Mouse (Mus musculus) E14TG2a.4 (cell line): ENCODE results near the gene Asb2.

Source experiments
- H3K27me3 ChIP-seq: 2 replicates; pipeline ENCODE4 v1.6.1; 2014; ENCODE audit warnings: low read length, control low read depth; ENCODE audit not compliant: insufficient read depth
- H3K36me3 ChIP-seq: 2 replicates; pipeline ENCODE4 v1.6.1; 2014; ENCODE audit warnings: low read length, control low read depth; ENCODE audit not compliant: insufficient read depth
- H3K4me1 ChIP-seq: replicated peaks from 2 replicates; pipeline ENCODE4 v1.6.1; 2014; ENCODE audit warnings: low read depth, low read length, control low read depth
- H3K4me3 ChIP-seq: replicated peaks from 2 replicates; pipeline ENCODE4 v1.5.1; 2014; ENCODE audit warnings: mild to moderate bottlenecking, low read length
- H3K9me3 ChIP-seq: 2 replicates; pipeline ENCODE4 v1.6.1; 2014; ENCODE audit warnings: low read length, control low read depth
- CTCF ChIP-seq: conservative IDR thresholded peaks from 2 replicates; pipeline ENCODE4 v1.5.1; 2014; ENCODE audit warnings: low read length
- NANOG ChIP-seq: IDR thresholded peaks from 2 replicates; pipeline ENCODE4 v1.6.1; 2014; ENCODE audit warnings: borderline replicate concordance, low read length, mixed read lengths
- POU5F1 ChIP-seq: IDR thresholded peaks from 2 replicates; pipeline ENCODE4 v1.6.1; 2014; ENCODE audit warnings: low read length, borderline replicate concordance

The Asb2 gene

DNA sequence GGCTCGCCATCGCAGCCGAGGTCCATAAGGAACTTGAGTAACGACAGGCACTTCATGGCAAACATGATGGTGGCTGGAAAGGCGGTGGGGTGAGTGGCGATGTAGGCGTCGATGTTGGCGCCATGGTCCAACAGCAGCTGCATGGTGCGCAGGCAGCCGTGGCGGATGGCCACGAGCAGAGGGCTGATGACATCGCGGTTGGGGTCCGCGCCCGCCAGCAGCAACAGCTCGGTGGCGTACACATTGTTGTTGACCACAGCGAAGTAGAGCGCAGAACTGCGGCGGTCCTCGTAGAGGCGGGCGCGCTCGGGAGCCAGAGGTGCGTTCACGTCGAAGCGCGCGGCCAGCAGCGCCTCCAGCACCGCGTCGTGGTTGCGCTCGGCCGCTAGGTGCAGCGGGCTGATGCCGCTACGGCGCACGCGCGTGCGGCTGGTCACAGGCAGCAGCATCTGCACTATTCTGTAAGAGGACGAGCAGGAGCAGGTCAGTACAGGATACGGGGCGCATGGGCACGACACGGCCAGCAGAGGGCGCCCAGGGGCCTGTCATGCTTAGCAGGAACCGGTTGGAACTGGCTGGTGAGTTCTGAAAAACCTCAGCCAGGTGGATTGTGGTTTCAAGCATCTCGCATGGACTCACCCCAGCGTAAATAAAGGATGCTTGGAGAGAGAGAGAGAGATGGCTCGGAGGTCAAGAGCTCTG is 30.5 kb downstream of the Asb2 start:
- Histone ChIP-seq H3K4me3 (peak overlapping the region; percentile 73), H3K27me3 (peaks cover 71% of the 10 kb centered on the region), H3K9me3 (no peaks in the 10 kb centered on the region), H3K36me3 (no peaks in the 10 kb centered on the region), H3K4me1 (peaks cover 43% of the 10 kb centered on the region)
- no peak for TF ChIP-seq POU5F1
- peak; percentile 68 for TF ChIP-seq CTCF

- peaks cover 35% of the 10 kb centered on the region for H3K4me1 ChIP-seq
- peaks cover 4% of the 10 kb centered on the region; the same call in 1 of the 2 replicates for H3K9me3 ChIP-seq
- H3K27me3 ChIP-seq: peaks cover 73% of the 10 kb centered on the region
- TF ChIP-seq POU5F1: no peak
- TF ChIP-seq CTCF: peak; percentile 48
- H3K36me3 ChIP-seq: no peaks in the 10 kb centered on the region
- H3K4me3 ChIP-seq: no peak overlapping the region
Measured at GRCm38 (mm10) chr12:103322801-103323200, 33.0 kb downstream of the Asb2 start.

GRCm38 (mm10) chr12:103315831-103316545 is 39.8 kb downstream of the Asb2 start:
- H3K36me3 ChIP-seq: no peaks in the 10 kb centered on the region
- H3K9me3 ChIP-seq: peaks cover 4% of the 10 kb centered on the region; the same call in 1 of the 2 replicates
- peaks cover 74% of the 10 kb centered on the region for H3K27me3 ChIP-seq
- TF ChIP-seq NANOG (no peak), POU5F1 (no peak), CTCF (no peak)
- peaks cover 30% of the 10 kb centered on the region for H3K4me1 ChIP-seq
- H3K4me3 ChIP-seq: peak overlapping the region; percentile 57

DNA sequence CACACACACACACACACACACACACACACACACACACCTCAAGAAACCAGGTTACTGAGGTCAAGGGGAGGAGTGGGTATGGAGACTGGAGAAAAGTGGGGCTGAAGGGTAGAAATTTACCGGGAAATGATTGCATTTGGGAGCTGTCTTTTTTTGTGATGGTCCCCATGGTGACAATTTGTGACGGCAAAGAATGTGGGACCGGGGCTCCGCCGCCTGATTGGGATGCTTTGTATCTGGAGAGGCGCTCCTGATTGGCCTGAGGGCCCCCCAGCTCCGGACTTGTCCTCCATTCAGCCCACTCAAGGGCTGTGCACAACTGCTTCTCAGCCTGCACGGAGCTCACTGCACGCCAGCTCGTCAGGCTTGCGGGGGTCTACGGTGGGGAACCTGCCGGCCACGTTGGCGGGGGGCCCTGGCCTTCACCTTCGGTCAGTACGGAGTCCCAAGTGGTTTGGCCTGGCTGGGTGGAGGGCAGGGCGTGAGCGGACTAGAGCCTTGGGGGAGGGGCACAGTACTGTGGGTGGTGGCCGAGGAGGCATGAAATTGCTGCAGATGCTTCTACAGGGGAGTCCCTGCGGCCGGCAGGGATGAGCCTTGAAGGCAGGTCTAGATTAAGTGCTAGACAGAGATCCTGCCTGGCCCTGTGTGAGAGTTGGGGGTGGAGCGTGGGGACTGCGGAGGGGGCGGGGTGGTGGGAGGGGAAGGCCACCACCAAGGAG is 41.0 kb downstream of the Asb2 start:
- no peak for TF ChIP-seq CTCF
- no peak for TF ChIP-seq POU5F1
- TF ChIP-seq NANOG: no peak
- peaks cover 9% of the 10 kb centered on the region for H3K9me3 ChIP-seq
- peaks cover 27% of the 10 kb centered on the region for H3K4me1 ChIP-seq
- H3K36me3 ChIP-seq: no peaks in the 10 kb centered on the region
- H3K27me3 ChIP-seq: peaks cover 77% of the 10 kb centered on the region
- H3K4me3 ChIP-seq: peak overlapping the region; percentile 64

GRCm38 (mm10) chr12:103313871-103314639 is 41.7 kb downstream of the Asb2 start:
- Histone ChIP-seq H3K36me3 (no peaks in the 10 kb centered on the region), H3K27me3 (peaks cover 72% of the 10 kb centered on the region), H3K4me3 (no peak overlapping the region), H3K4me1 (peaks cover 27% of the 10 kb centered on the region), H3K9me3 (peaks cover 7% of the 10 kb centered on the region)
- TF ChIP-seq POU5F1: no peak
- TF ChIP-seq CTCF: no peak
- TF ChIP-seq NANOG: no peak

DNA sequence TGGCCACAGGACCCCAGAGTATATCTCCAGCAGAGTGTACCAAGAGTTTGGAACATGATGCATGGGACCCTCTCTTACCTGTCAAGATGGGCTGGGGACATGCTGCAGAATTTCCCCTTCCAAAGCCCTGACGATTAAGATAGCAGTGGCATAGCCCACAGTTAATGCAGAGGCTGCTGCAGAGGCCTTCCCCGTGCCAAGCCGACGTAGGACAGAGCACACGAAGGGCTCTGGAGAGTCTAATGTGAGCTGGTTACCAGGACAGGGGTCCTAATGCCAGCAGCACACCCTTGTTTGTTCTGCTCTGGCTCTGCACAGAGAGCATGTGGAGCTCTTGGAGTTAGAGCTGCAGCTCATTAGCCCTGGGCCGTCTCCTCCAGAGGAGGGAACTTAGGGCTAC is 42.5 kb downstream of the Asb2 start:
- no peak overlapping the region for H3K4me3 ChIP-seq
- peaks cover 67% of the 10 kb centered on the region for H3K27me3 ChIP-seq
- TF ChIP-seq CTCF: no peak
- no peak for TF ChIP-seq NANOG
- TF ChIP-seq POU5F1: no peak
- peaks cover 27% of the 10 kb centered on the region for H3K4me1 ChIP-seq
- H3K9me3 ChIP-seq: peaks cover 7% of the 10 kb centered on the region
- no peaks in the 10 kb centered on the region for H3K36me3 ChIP-seq

- peaks cover 7% of the 10 kb centered on the region for H3K9me3 ChIP-seq
- H3K4me3 ChIP-seq: no peak overlapping the region
- H3K4me1 ChIP-seq: peaks cover 27% of the 10 kb centered on the region
- no peaks in the 10 kb centered on the region for H3K36me3 ChIP-seq
- peaks cover 57% of the 10 kb centered on the region for H3K27me3 ChIP-seq
- TF ChIP-seq NANOG (no peak), CTCF (no peak), POU5F1 (no peak)
Measured at GRCm38 (mm10) chr12:103311921-103312320, 43.9 kb downstream of the Asb2 start.
